In the genomic region with DNA sequence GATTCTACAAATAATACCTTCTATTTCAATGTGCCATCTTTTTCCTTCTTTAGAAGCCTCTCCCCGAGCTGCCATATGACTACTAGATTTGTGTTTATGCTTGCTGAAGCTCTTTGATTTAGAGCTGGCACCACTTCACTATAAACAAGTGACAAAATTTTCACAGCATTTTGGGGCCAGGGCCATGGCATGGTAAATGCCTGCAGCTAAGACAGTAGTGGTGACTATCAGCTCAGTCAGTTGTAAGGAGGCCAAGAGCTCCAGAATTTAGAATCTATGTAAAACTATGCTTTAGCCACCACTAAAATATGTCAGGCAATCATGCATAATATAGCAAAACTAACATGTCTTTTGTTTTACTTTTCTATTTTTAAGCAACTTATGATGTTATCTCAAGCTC, we compare ENCODE assay signal across 24 mouse cellular contexts.
"Had no signal": no experiment of that assay in that cellular context is flagged by ENCODE, and none has a peak within 500 bp of the region (broad histone marks: within the 10 kb centered on the region; RNA-seq: fewer than 3 reads in every experiment).

No protein-coding gene starts in this region.

- H3K9me3 ChIP-seq: limb, embryonic 10.5 days; limb, embryonic 13.5 days; liver, embryonic 12.5 days; liver, embryonic 15.5 days; lung, embryonic 15.5 days; midbrain, embryonic 12.5 days; midbrain, embryonic 15.5 days; neural tube, embryonic 12.5 days; neural tube, embryonic 15.5 days; stomach, embryonic 15.5 days had no signal

- H3K4me3 ChIP-seq: layer of hippocampus, adult 2 months; limb, embryonic 10.5 days; limb, embryonic 13.5 days; liver, embryonic 12.5 days; liver, embryonic 15.5 days; lung, embryonic 15.5 days; midbrain, embryonic 12.5 days; midbrain, embryonic 15.5 days; neural tube, embryonic 12.5 days; neural tube, embryonic 15.5 days; stomach, embryonic 15.5 days had no signal

- H3K4me1 ChIP-seq: limb, embryonic 10.5 days; limb, embryonic 13.5 days; liver, embryonic 12.5 days; liver, embryonic 15.5 days; lung, embryonic 15.5 days; midbrain, embryonic 12.5 days; midbrain, embryonic 15.5 days; neural tube, embryonic 12.5 days; neural tube, embryonic 15.5 days; stomach, embryonic 15.5 days had no signal

- H3K27ac ChIP-seq: kidney, postnatal 0 days; layer of hippocampus, adult 2 months; limb, embryonic 10.5 days; limb, embryonic 13.5 days; liver, embryonic 12.5 days; liver, embryonic 15.5 days; lung, embryonic 15.5 days; macrophage; midbrain, embryonic 12.5 days; midbrain, embryonic 15.5 days; neural tube, embryonic 12.5 days; neural tube, embryonic 15.5 days; stomach, embryonic 15.5 days had no signal

- ATAC-seq: liver, embryonic 12.5 days; midbrain, embryonic 15.5 days had no signal

- H3K27me3 ChIP-seq: limb, embryonic 13.5 days; liver, embryonic 12.5 days; liver, embryonic 15.5 days; lung, embryonic 15.5 days; midbrain, embryonic 12.5 days; midbrain, embryonic 15.5 days; neural tube, embryonic 12.5 days; neural tube, embryonic 15.5 days; stomach, embryonic 15.5 days had no signal

- DNase-seq: kidney, adult 18-20 months; kidney, adult 9 months; kidney, postnatal 25 days; layer of hippocampus, adult 9-11 months; liver; lung, adult 18-20 months; lung, postnatal 14 days; right cerebral cortex, adult 18-20 months; spleen, adult 18-20 months; thymus, adult 18-20 months; thymus, postnatal 36 days had no signal

- H3K4me2 ChIP-seq: limb, embryonic 13.5 days; liver, embryonic 12.5 days; liver, embryonic 15.5 days; lung, embryonic 15.5 days; midbrain, embryonic 12.5 days; midbrain, embryonic 15.5 days; neural tube, embryonic 12.5 days; neural tube, embryonic 15.5 days; stomach, embryonic 15.5 days had no signal

- H3K9ac ChIP-seq: limb, embryonic 13.5 days; liver, embryonic 12.5 days; liver, embryonic 15.5 days; lung, embryonic 15.5 days; midbrain, embryonic 12.5 days; midbrain, embryonic 15.5 days; neural tube, embryonic 12.5 days; neural tube, embryonic 15.5 days; stomach, embryonic 15.5 days had no signal

- H3K36me3 ChIP-seq: limb, embryonic 10.5 days; limb, embryonic 13.5 days; liver, embryonic 12.5 days; liver, embryonic 15.5 days; lung, embryonic 15.5 days; midbrain, embryonic 12.5 days; midbrain, embryonic 15.5 days; neural tube, embryonic 12.5 days; neural tube, embryonic 15.5 days; stomach, embryonic 15.5 days had no signal
